Mouse (Mus musculus) kidney, postnatal 0 days (tissue): ENCODE data around the gene Olfr49. TPM values are rescaled to one million over a fixed set of nuclear protein-coding genes. Genes with fewer than 3 reads are reported as not detected.
A peak's percentile ranks its signal among the peaks of the same experiment; 100 is the strongest.

Experiments
- ATAC-seq: fragments of 200-750 bp; cut with Nextera tagmentation; replicated peaks from 2 replicates; pipeline ENCODE4 v1.8.0; 2017; ENCODE audit warnings: low read depth, moderate number of reproducible peaks, moderate TSS enrichment, moderate library complexity; ENCODE audit not compliant: low FRiP score
- DNase-seq: peaks from one replicate; pipeline ENCODE4 v3.0.0-alpha.2; 2016; ENCODE audit warnings: low spot score
- H3K27ac ChIP-seq: fragments of 300-500 bp; sonication (generic); 2 replicates; pipeline ENCODE4 v1.5.1; 2014; ENCODE audit warnings: mild to moderate bottlenecking
- H3K27me3 ChIP-seq: fragments of 300-500 bp; sonication (generic); 2 replicates; pipeline ENCODE4 v1.6.1; 2014; ENCODE audit warnings: low read length, mixed read lengths; ENCODE audit not compliant: insufficient read depth
- H3K36me3 ChIP-seq: fragments of 300-500 bp; sonication (generic); 2 replicates; pipeline ENCODE4 v1.6.1; 2014; ENCODE audit warnings: low read length, mixed read lengths; ENCODE audit not compliant: insufficient read depth
- H3K4me1 ChIP-seq: fragments of 300-500 bp; sonication (generic); replicated peaks from 2 replicates; pipeline ENCODE4 v1.6.1; 2014; ENCODE audit warnings: antibody characterized with exemption, low read length, mixed read lengths; ENCODE audit not compliant: insufficient read depth
- H3K4me2 ChIP-seq: fragments of 300-500 bp; sonication (generic); 2 replicates; pipeline ENCODE4 v1.6.1; 2014; ENCODE audit warnings: mild to moderate bottlenecking, low read length, moderate library complexity, mixed read lengths
- H3K4me3 ChIP-seq: fragments of 300-500 bp; sonication (generic); replicated peaks from 2 replicates; pipeline ENCODE4 v1.5.1; 2014; ENCODE audit warnings: low read depth, low read length
- H3K9ac ChIP-seq: fragments of 300-500 bp; sonication (generic); 2 replicates; pipeline ENCODE4 v1.6.1; 2014; ENCODE audit warnings: low read depth, low read length
- H3K9me3 ChIP-seq: fragments of 300-500 bp; sonication (generic); replicated peaks from 2 replicates; pipeline ENCODE4 v1.6.1; 2016; ENCODE audit warnings: low read length, inconsistent platforms, mixed read lengths
- CTCF ChIP-seq: IDR thresholded peaks from 2 replicates; pipeline ENCODE4 v1.5.1; 2016; ENCODE audit warnings: antibody characterized with exemption, low read depth, mild to moderate bottlenecking, moderate library complexity
- WGBS: fragments of 180-500 bp; shearing (Covaris S2); extraction: QIAGEN DNeasy Blood & Tissue Kit; methylation state at CpG from one replicate; pipeline ENCODE4 v1.1.7; 2014; 5-methylcytosine and 5-hydroxymethylcytosine counted together
- polyA plus RNA-seq: library from polyadenylated mRNA; unstranded; fragments of >200 nt; fragmentation: Nextera tagmentation; extraction: Ambion mirVana; gene quantifications from 2 replicates; pipeline ENCODE4 v1.2.1, GENCODE M21; 2015

Olfr49 gene
- polyA plus RNA-seq, 1 experiment from 2014 or later = not detected

DNA sequence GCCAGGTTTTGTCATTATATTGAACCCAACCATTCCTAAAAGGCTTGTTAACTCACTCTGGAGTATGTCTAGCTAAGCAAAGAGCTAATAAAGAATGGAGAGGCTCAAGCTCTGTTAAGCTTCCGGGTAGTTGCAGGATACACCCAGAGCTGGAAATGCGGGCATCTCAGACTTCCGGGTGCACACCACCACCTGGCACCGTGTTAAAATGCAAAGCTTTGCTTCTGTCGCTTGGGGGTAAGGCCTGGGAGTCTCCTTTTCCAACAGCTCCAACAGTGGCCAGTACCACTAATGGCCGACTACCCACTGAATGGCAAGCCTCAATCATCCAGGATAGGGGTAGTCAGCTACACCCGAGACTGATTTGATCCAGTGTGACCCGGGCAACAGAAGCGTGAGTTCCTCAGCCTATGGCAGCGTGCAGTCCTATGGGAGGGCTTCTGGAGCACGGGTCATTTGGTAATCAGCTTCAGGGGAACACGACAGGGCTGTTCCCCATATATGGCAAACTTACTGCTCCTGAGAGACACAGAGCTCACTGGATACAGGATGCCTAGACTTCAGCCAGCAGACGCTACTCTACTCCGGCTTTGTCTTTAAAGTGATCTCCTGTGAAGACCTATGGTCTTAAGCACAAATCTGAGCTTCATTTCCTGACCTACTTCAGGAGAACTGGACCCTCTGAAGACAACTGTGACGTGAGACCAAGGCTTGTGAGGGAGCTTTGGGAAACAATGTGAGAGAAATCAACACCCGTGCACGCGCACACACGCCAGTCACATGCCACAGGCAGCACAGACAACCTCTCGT is 50.3 kb downstream of the Olfr49 start:
- H3K9ac ChIP-seq = no peak overlapping the region
- H3K4me3 ChIP-seq = no peak overlapping the region
- no peaks in the 10 kb centered on the region for H3K27me3 ChIP-seq
- no peak for DNase-seq
- no peak for TF ChIP-seq CTCF
- no peaks in the 10 kb centered on the region for H3K9me3 ChIP-seq
- ATAC-seq = no peak
- peaks cover 5% of the 10 kb centered on the region; the same call in 1 of the 2 replicates for H3K36me3 ChIP-seq
- peak overlapping the region; percentile 84 for H3K27ac ChIP-seq
- H3K4me2 ChIP-seq = no peak overlapping the region
- peaks cover 16% of the 10 kb centered on the region for H3K4me1 ChIP-seq
- WGBS = 70% methylated on average over 20 of the region's 20 CpGs

DNA sequence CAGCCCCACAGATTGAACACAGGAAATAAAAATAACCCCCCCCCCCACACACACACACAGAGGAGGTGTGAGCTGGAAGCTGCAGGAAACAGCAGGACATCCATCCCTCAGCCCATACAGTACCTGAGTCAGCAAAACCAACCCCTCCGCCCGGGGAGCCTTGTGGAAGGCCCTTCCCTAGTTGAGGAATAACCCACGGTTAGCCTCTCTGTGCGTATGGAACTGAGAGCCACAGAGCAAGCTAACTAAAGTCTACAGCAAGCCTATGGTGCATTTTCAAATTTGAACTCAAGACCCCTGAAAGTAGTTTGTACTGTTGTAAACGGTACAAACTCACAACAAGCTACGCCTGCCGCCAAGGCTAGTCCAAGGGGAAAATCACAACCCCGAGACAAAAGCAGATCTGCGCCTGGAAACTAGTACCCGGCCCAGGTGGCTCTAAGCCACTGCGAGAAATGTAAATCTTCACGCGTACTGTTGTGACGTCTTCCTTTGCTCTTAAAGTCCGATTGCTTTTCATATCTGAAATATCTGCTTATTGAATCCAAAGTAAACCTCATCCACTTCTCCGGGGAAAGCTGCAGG is 51.1 kb downstream of the Olfr49 start:
- H3K36me3 ChIP-seq = peaks cover 5% of the 10 kb centered on the region; the same call in 1 of the 2 replicates
- no peak for TF ChIP-seq CTCF
- H3K4me1 ChIP-seq = peaks cover 16% of the 10 kb centered on the region
- no peak overlapping the region for H3K4me3 ChIP-seq
- H3K27me3 ChIP-seq = no peaks in the 10 kb centered on the region
- WGBS = 46% methylated on average over 16 of the region's 16 CpGs
- H3K9me3 ChIP-seq = no peaks in the 10 kb centered on the region
- ATAC-seq = no peak
- H3K27ac ChIP-seq = peak overlapping the region; percentile 84
- no peak for DNase-seq
- 0 out of 2 replicates have a peak overlapping the region, but pooled peaks have one; percentile 37 for H3K9ac ChIP-seq
- H3K4me2 ChIP-seq = peak overlapping the region; percentile 31

DNA sequence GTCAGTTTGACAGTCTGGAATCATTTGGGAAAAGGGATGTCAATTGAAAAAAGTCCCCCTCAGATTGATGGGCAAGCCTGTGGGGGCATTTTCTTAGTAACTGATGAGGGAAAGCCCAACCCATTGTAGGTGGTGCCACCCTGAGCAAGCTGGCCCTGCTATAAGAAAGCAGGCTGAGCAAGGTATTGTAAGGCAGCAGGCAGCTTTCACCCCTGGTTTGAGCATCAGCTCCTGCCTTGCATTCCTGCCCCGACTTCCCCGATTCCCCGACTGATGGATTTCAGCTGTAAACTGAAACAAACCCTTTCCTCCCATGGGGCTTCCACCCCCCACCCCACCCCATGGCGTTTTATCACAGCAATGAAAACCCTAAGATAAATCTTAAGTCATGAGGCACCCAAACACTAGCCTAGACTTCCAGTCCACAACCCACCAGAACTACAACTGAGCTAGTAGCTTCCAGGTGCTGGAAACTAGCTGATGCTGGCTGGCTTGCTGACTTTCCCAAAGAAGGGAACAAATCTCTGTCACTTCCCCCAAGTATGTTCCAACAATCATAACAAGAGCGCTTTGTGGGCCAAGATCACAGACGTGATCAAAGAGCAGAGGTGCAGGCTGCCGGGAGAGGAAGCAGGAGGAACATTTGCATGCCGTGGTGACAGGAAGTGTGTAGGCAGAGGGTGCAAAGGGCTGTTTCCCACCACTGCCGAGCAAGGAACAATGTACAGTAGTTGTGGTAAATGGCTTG is 51.8 kb downstream of the Olfr49 start:
- Histone ChIP-seq H3K27me3 (no peaks in the 10 kb centered on the region), H3K4me2 (peak overlapping the region; percentile 31), H3K9ac (no peak overlapping the region), H3K9me3 (no peaks in the 10 kb centered on the region), H3K27ac (peak overlapping the region; percentile 84), H3K4me3 (no peak overlapping the region), H3K36me3 (peaks cover 5% of the 10 kb centered on the region; the same call in 1 of the 2 replicates), H3K4me1 (peaks cover 16% of the 10 kb centered on the region)
- peak; percentile 87 for DNase-seq
- TF ChIP-seq CTCF = no peak
- 3% methylated on average over 9 of the region's 9 CpGs for WGBS
- ATAC-seq = no peak; the same call in 1 of the 2 replicates

DNA sequence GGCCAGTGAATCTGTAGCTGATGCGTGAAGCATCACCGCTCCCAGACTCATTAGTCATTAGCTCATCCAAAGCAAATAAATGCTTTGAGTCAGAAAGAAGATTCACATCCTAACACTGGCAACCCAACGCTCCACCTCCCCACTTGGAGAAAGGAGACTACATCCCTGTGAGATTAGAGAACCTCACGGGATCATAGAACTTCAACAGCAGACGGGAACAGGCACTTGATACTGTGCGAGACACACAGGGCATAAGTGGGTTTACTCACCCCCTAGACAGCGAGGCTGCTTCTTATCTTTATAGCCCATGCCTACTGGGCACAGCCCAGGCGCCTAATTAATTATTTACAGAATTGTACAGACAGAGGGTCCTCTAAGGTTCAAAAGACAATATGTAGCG is 52.6 kb downstream of the Olfr49 start:
- Histone ChIP-seq H3K4me2 (no peak overlapping the region), H3K4me3 (no peak overlapping the region), H3K27ac (no peak overlapping the region), H3K36me3 (peaks cover 5% of the 10 kb centered on the region; the same call in 1 of the 2 replicates), H3K9me3 (no peaks in the 10 kb centered on the region), H3K9ac (no peak overlapping the region), H3K27me3 (no peaks in the 10 kb centered on the region), H3K4me1 (peaks cover 19% of the 10 kb centered on the region)
- 33% methylated on average over 9 of the region's 9 CpGs for WGBS
- ATAC-seq (0 out of 2 replicates have a peak, but pooled peaks have one; percentile 9), DNase-seq (no peak)
- TF ChIP-seq CTCF = no peak

DNA sequence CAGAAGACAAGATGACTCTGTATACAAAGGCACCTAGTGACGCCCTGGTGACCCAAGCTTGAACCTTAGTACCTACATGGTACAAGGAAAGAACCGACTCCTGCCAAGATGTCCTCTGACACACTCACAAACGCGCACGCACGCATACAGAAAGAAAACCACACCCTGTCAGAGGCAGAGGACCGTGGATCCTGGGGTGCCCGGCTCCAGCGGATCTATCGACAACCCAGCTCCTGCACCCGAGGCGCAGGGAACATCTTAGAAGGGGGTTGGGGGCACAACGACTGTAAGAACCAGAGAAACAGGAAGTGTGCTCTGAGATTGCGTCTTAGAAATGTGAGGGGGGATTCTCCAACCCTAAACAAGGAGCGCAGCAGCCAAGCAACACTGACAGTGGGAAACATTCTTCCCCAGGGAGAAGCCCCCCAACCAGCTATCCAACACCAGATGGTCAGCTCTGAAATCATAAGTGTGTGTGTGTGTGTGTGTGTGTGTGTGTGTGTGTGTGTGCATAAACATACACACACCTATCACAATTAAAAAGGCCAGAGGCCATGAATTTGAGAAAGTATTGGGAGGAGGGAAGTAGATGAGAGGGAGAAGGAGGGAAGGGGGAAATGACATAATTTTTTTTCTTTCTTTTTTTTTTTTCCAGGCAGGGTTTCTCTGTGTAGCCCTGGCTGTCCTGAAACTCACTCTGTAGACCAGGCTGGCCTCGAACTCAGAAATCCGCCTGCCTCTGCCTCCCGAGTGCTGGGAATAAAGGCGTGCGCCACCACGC is 53.4 kb downstream of the Olfr49 start:
- Histone ChIP-seq H3K9me3 (no peaks in the 10 kb centered on the region), H3K4me2 (no peak overlapping the region), H3K9ac (no peak overlapping the region), H3K27ac (no peak overlapping the region), H3K36me3 (peaks cover 5% of the 10 kb centered on the region; the same call in 1 of the 2 replicates), H3K4me1 (peaks cover 21% of the 10 kb centered on the region), H3K27me3 (no peaks in the 10 kb centered on the region), H3K4me3 (no peak overlapping the region)
- no peak for TF ChIP-seq CTCF
- ATAC-seq = no peak
- no peak for DNase-seq
- WGBS = 80% methylated on average over 21 of the region's 21 CpGs
